Mouse (Mus musculus) adrenal gland, postnatal 36 days (tissue): Measurements from ENCODE around the gene Il17rc. TPM values are rescaled to one million over a fixed set of nuclear protein-coding genes. Genes with fewer than 3 reads are reported as not detected.
A peak's percentile ranks its signal among the peaks of the same experiment; 100 is the strongest.

Source experiments
- DNase-seq, 2 experiments: peaks; one replicate each; pipeline ENCODE4 v3.0.0; 2021; ENCODE audit warnings: mixed read lengths in 1 of 2
- long read RNA-seq, 2 experiments: library from polyadenylated mRNA; stranded (forward); transcript quantifications; one replicate each; pipeline ENCODE4 v2.0.0; 2021; ENCODE audit warnings: borderline sequencing depth in 2 of 2
- total RNA-seq, 2 experiments: library from RNA; stranded (reverse); gene quantifications; 2 replicates each; pipeline ENCODE4 v1.2.3; 2021

Gene Il17rc
- 10 to 100 TPM; 18.1 to 19.5 TPM for total RNA-seq
- long read RNA-seq, experiment 1, partial matches to known transcripts, result 24 of 42 reads
- long read RNA-seq, experiment 1, other reads (novel, unspliced or antisense), result 17 of 42 reads
- long read RNA-seq, experiment 2, partial matches to known transcripts, result 3 of 18 reads
- long read RNA-seq, experiment 2, other reads (novel, unspliced or antisense), result 15 of 18 reads

GRCm38 (mm10) chr6:113471297-113471936 is at the start of gene Il17rc:
Gene Il17rc, plus strand, starts transcription at chr6:113471427.
- peak; percentile 62 to 78 for DNase-seq

GRCm38 (mm10) chr6:113423000-113423399 is 48.2 kb upstream of the Il17rc start:
- no peak for DNase-seq

GRCm38 (mm10) chr6:113424187-113424586 is 47.0 kb upstream of the Il17rc start:
- no peak for DNase-seq

GRCm38 (mm10) chr6:113426696-113427095 is 44.5 kb upstream of the Il17rc start:
- no peak for DNase-seq

- peak in 1 of 2 experiments; percentile 45 for DNase-seq
These were observed 43.8 kb upstream of the Il17rc start for GRCm38 (mm10) chr6:113427397-113427796.

- no peak for DNase-seq
These were observed 43.2 kb upstream of the Il17rc start for GRCm38 (mm10) chr6:113428006-113428405.

GRCm38 (mm10) chr6:113429965-113430364 is 41.3 kb upstream of the Il17rc start:
- DNase-seq, result no peak

GRCm38 (mm10) chr6:113430846-113431245 is 40.4 kb upstream of the Il17rc start:
- no peak for DNase-seq

GRCm38 (mm10) chr6:113431801-113432200 is 39.4 kb upstream of the Il17rc start:
- no peak for DNase-seq

GRCm38 (mm10) chr6:113433661-113434060 is 37.6 kb upstream of the Il17rc start:
- DNase-seq, result no peak

- DNase-seq, result peak in 1 of 2 experiments; percentile 43
These were observed 36.5 kb upstream of the Il17rc start for GRCm38 (mm10) chr6:113434691-113435090.

- DNase-seq, result peak in 1 of 2 experiments; percentile 33
These were observed 35.5 kb upstream of the Il17rc start, which contains the start of gene Cidec for GRCm38 (mm10) chr6:113435664-113436205. Gene Cidec, minus strand, starts transcription at chr6:113435760.

GRCm38 (mm10) chr6:113437135-113437534 is 34.1 kb upstream of the Il17rc start:
- no peak for DNase-seq

- peak in 1 of 2 experiments; percentile 32 for DNase-seq
These were observed 32.4 kb upstream of the Il17rc start for GRCm38 (mm10) chr6:113438721-113439430.

- DNase-seq, result peak in 1 of 2 experiments; percentile 51
These were observed 30.5 kb upstream of the Il17rc start for GRCm38 (mm10) chr6:113440686-113441085.

- DNase-seq, result peak; percentile 76
These were observed 30.0 kb upstream of the Il17rc start for GRCm38 (mm10) chr6:113441147-113441680.

- DNase-seq, result no peak
These were observed 29.2 kb upstream of the Il17rc start for GRCm38 (mm10) chr6:113442087-113442441.

- DNase-seq, result peak; percentile 92 to 95
These were observed 28.7 kb upstream of the Il17rc start, which contains the start of gene Jagn1 for GRCm38 (mm10) chr6:113442442-113443090. Gene Jagn1, plus strand, starts transcription at chr6:113442569.

GRCm38 (mm10) chr6:113443091-113443490 is 28.1 kb upstream of the Il17rc start:
- DNase-seq, result no peak

- DNase-seq, result no peak
These were observed 26.8 kb upstream of the Il17rc start for GRCm38 (mm10) chr6:113444207-113444965.

GRCm38 (mm10) chr6:113447639-113448038 is 23.6 kb upstream of the Il17rc start:
- DNase-seq, result no peak
